Mouse (Mus musculus) heart, embryonic 11.5 days (tissue): ENCODE data around the gene Ppp1r1c. TPM values are rescaled to one million over a fixed set of nuclear protein-coding genes. Genes with fewer than 3 reads are reported as not detected.

Source experiments
- ATAC-seq: fragments of 200-750 bp; cut with Nextera tagmentation; replicated peaks from 2 replicates; pipeline ENCODE4 v1.8.0; 2017; ENCODE audit warnings: moderate library complexity; ENCODE audit not compliant: insufficient number of reproducible peaks, low FRiP score, low TSS enrichment
- H3K27ac ChIP-seq: fragments of 300-500 bp; sonication (generic); 2 replicates; pipeline ENCODE4 v1.5.1; 2014; ENCODE audit warnings: mild to moderate bottlenecking, low read depth, low read length
- H3K27me3 ChIP-seq: fragments of 300-500 bp; sonication (generic); 2 replicates; pipeline ENCODE4 v1.6.1; 2014; ENCODE audit warnings: mild to moderate bottlenecking, low read length, mixed read lengths; ENCODE audit not compliant: control insufficient read depth, insufficient read depth
- H3K36me3 ChIP-seq: fragments of 300-500 bp; sonication (generic); 2 replicates; pipeline ENCODE4 v1.6.1; 2014; ENCODE audit warnings: mild to moderate bottlenecking, low read length, moderate library complexity, mixed read lengths; ENCODE audit not compliant: control insufficient read depth, insufficient read depth
- H3K4me1 ChIP-seq: fragments of 300-500 bp; sonication (generic); 2 replicates; pipeline ENCODE4 v1.6.1; 2014; ENCODE audit warnings: low read length; ENCODE audit not compliant: control insufficient read depth, insufficient read depth
- H3K4me2 ChIP-seq: fragments of 300-500 bp; sonication (generic); 2 replicates; pipeline ENCODE4 v1.6.1; 2014; ENCODE audit warnings: mild to moderate bottlenecking, moderate library complexity
- H3K4me3 ChIP-seq: fragments of 300-500 bp; sonication (generic); 2 replicates; pipeline ENCODE4 v1.5.1; 2014; ENCODE audit warnings: low read depth, low read length
- H3K9ac ChIP-seq: fragments of 300-500 bp; sonication (generic); 2 replicates; pipeline ENCODE4 v1.6.1; 2014; ENCODE audit warnings: mild to moderate bottlenecking, low read depth, low read length, moderate library complexity
- H3K9me3 ChIP-seq: fragments of 300-500 bp; sonication (generic); replicated peaks from 2 replicates; pipeline ENCODE4 v1.6.1; 2016; ENCODE audit warnings: low read length; ENCODE audit not compliant: control insufficient read depth
- WGBS: fragments of 180-500 bp; shearing (Covaris S2); extraction: QIAGEN DNeasy Blood & Tissue Kit; methylation state at CpG from one replicate; pipeline ENCODE4 v1.1.7; 2014; ENCODE audit not compliant: insufficient replicate concordance; 5-methylcytosine and 5-hydroxymethylcytosine counted together
- polyA plus RNA-seq: library from polyadenylated mRNA; unstranded; fragments of >200 nt; fragmentation: Nextera tagmentation; extraction: Ambion mirVana; gene quantifications from 2 replicates; pipeline ENCODE4 v1.2.1, GENCODE M21; 2014

The Ppp1r1c gene
- polyA plus RNA-seq, 1 experiment from 2014 or later: not detected

DNA sequence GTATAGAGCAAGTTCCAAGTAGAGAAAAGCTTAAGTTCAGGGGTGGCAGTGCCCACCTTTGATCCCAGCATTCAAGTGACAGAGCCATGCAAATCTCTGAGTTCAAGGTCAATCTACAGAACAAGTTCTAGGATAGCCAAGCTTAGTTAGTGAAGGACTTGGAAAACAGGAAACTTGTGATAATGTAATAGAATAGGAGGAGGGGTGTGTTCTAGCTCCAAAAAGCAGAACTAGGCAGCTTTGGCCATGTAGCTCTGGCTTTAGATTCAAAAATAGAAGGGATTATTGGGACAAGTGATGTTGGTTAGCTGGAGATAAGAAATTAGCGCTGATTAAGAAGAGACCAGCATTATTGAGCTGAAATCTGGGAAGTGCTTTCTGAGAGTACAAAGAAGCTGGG lies 149.3 kb downstream of the Ppp1r1c start:
- H3K27ac ChIP-seq: no peak overlapping the region
- no peak overlapping the region for H3K9ac ChIP-seq
- H3K9me3 ChIP-seq: no peaks in the 10 kb centered on the region
- ATAC-seq: no peak
- 85% methylated on average over 1 of the region's 1 CpGs for WGBS
- no peak overlapping the region for H3K4me2 ChIP-seq
- H3K36me3 ChIP-seq: no peaks in the 10 kb centered on the region
- no peaks in the 10 kb centered on the region for H3K4me1 ChIP-seq
- H3K4me3 ChIP-seq: no peak overlapping the region
- H3K27me3 ChIP-seq: no peaks in the 10 kb centered on the region

DNA sequence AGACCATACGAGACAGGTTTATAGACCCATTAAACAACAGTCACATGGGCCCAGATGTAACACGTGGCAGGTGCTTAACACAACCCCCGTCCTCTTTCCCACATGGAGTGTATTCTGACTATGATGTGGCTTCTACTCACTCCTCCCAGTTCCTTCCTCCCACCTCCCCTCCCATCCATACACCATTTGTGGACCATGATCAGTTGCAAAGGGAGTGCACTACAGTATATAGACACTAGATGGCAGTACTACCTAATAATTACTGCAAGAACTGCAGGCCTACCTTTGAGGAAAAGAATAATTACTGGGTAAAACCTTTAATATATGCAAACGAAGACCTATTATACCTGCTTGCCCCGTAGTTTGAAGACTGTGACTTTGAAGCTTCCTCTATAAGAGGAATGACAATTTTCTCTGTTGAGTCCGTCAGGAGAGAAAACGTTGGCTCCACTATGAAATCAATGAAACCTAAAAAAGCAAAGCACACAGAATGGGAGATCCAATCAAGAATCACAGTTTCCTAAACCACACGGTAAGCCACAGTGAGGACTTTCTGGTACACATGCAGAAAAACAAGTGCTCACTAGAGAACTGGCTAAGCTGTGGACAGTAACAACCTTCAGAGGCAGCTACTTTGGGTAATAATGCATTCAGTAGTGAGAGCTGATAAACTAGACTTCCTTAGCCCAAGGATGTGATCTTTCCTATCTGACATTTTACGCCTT lies 157.9 kb downstream of the Ppp1r1c start:
- Histone ChIP-seq H3K9ac (no peak overlapping the region), H3K36me3 (no peaks in the 10 kb centered on the region), H3K27me3 (peaks cover 7% of the 10 kb centered on the region), H3K9me3 (no peaks in the 10 kb centered on the region), H3K27ac (no peak overlapping the region), H3K4me1 (no peaks in the 10 kb centered on the region), H3K4me2 (no peak overlapping the region), H3K4me3 (no peak overlapping the region)
- WGBS: 38% methylated on average over 9 of the region's 9 CpGs
- ATAC-seq: no peak

Other genes with a start within 250 kb of the Ppp1r1c start
- 10.2 and 10.3 TPM in 2 replicates for gene Itprid2, start 72.4 kb upstream of the Ppp1r1c start, polyA plus RNA-seq